Mouse (Mus musculus): ENCODE measurements around the gene Ski. TPM values are rescaled to one million over a fixed set of nuclear protein-coding genes. Genes with fewer than 3 reads are reported as not detected.

Ski gene
- total and polyA plus RNA-seq, 2 experiments from 2014 or later = 9.3 to 53.2 TPM

GRCm38 (mm10) chr4:155140150-155140549 lies 82.2 kb downstream of the Ski start:
- no peak overlapping the region for H3K4me2 ChIP-seq (ENCODE audit: low read depth, low read length)
- DNase-seq (ENCODE audit: low spot score) (no peak), ATAC-seq (ENCODE audit: insufficient read depth, low read depth) (no peak)
- WGBS = 58% methylated on average over 2 of the region's 2 CpGs
- H3K4me1 ChIP-seq (ENCODE audit: control insufficient read depth, insufficient read depth) = peaks cover 40% of the 10 kb centered on the region
- no peak overlapping the region for H3K4me3 ChIP-seq (ENCODE audit: low read depth, low read length)
- no peaks in the 10 kb centered on the region for H3K9me3 ChIP-seq (replicated peaks; ENCODE audit: control insufficient read depth, low read length)
- peak overlapping the region; percentile 61 for H3K27ac ChIP-seq (ENCODE audit: low read depth)
- H3K36me3 ChIP-seq (replicated peaks; ENCODE audit: control insufficient read depth, insufficient read depth, low read length) = no peaks in the 10 kb centered on the region
- no peak for TF ChIP-seq EP300 (IDR thresholded peaks at IDR 0.05; ENCODE audit: low read depth)
- no peak for TF ChIP-seq CTCF (IDR thresholded peaks at IDR 0.05; ENCODE audit: low read depth)
- H3K9ac ChIP-seq (replicated peaks; ENCODE audit: low read depth, low read length) = 0 out of 2 replicates have a peak overlapping the region, but pooled peaks have one; percentile 6
- H3K27me3 ChIP-seq (ENCODE audit: control insufficient read depth, insufficient read depth, low read length) = no peaks in the 10 kb centered on the region

GRCm38 (mm10) chr4:155139281-155140045 lies 82.9 kb downstream of the Ski start:
- no peak overlapping the region for H3K4me3 ChIP-seq (ENCODE audit: low read depth, low read length)
- ATAC-seq (ENCODE audit: insufficient read depth, low read depth) (no peak), DNase-seq (ENCODE audit: low spot score) (no peak)
- no peak overlapping the region for H3K4me2 ChIP-seq (ENCODE audit: low read depth, low read length)
- no peaks in the 10 kb centered on the region for H3K27me3 ChIP-seq (ENCODE audit: control insufficient read depth, insufficient read depth, low read length)
- 81% methylated on average over 12 of the region's 12 CpGs for WGBS
- TF ChIP-seq EP300 (IDR thresholded peaks at IDR 0.05; ENCODE audit: low read depth) (no peak), CTCF (IDR thresholded peaks at IDR 0.05; ENCODE audit: low read depth) (no peak)
- no peaks in the 10 kb centered on the region for H3K9me3 ChIP-seq (replicated peaks; ENCODE audit: control insufficient read depth, low read length)
- H3K4me1 ChIP-seq (ENCODE audit: control insufficient read depth, insufficient read depth) = peaks cover 39% of the 10 kb centered on the region
- no peak overlapping the region for H3K27ac ChIP-seq (ENCODE audit: low read depth)
- no peak overlapping the region for H3K9ac ChIP-seq (replicated peaks; ENCODE audit: low read depth, low read length)
- no peaks in the 10 kb centered on the region for H3K36me3 ChIP-seq (replicated peaks; ENCODE audit: control insufficient read depth, insufficient read depth, low read length)

DNA sequence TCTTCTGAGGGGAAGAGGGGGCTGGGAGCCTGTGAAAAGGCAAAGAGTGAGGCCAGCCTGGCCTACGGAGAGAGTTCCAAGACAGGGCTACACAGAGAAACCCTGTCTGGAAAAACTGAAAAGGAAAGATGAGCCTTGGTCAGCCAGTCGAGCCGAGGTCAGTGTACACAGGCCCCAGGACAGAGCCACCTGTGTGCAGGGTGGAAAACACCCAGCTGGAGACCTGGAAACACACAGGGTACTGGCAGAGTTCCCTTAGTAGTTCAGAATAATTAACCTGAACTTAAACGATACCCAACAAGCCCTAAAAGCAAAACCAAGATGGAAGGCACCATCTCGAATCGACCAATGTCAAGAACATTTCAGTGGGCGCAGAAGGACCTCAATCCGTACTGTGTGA lies 83.9 kb downstream of the Ski start:
- no peak for DNase-seq (ENCODE audit: low spot score)
- Histone ChIP-seq H3K36me3 (replicated peaks; ENCODE audit: control insufficient read depth, insufficient read depth, low read length) (no peaks in the 10 kb centered on the region), H3K9me3 (replicated peaks; ENCODE audit: control insufficient read depth, low read length) (no peaks in the 10 kb centered on the region), H3K4me1 (ENCODE audit: control insufficient read depth, insufficient read depth) (peaks cover 40% of the 10 kb centered on the region), H3K9ac (replicated peaks; ENCODE audit: low read depth, low read length) (no peak overlapping the region), H3K4me3 (ENCODE audit: low read depth, low read length) (no peak overlapping the region), H3K27me3 (ENCODE audit: control insufficient read depth, insufficient read depth, low read length) (no peaks in the 10 kb centered on the region), H3K27ac (ENCODE audit: low read depth) (no peak overlapping the region), H3K4me2 (ENCODE audit: low read depth, low read length) (no peak overlapping the region)
- 88% methylated on average over 8 of the region's 8 CpGs for WGBS
- TF ChIP-seq EP300 (IDR thresholded peaks at IDR 0.05; ENCODE audit: low read depth) (no peak), CTCF (IDR thresholded peaks at IDR 0.05; ENCODE audit: low read depth) (no peak)
- no peak for ATAC-seq (ENCODE audit: insufficient read depth, low read depth)

DNA sequence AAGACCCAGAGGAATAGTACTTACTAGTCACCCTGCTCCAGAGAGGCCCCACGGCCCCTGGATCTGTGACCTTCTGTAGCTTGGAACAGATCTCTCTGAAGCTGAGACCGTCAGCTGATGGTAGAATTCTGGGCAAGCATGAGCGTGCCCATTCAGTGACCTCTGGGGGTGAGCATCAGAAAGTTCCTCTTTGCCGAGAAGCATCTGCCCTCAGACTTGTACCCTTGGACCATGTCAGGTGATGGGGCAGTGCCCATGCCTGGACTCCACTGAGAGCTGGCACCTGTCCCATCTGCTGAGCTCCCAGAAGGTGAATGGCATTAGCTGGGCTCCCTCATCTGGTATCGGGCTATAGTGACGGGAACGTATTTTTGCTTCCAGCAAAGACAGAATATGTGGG lies 84.5 kb downstream of the Ski start:
- WGBS = 57% methylated on average over 7 of the region's 7 CpGs
- no peaks in the 10 kb centered on the region for H3K27me3 ChIP-seq (ENCODE audit: control insufficient read depth, insufficient read depth, low read length)
- no peak overlapping the region for H3K27ac ChIP-seq (ENCODE audit: low read depth)
- DNase-seq (ENCODE audit: low spot score) = no peak
- no peaks in the 10 kb centered on the region for H3K36me3 ChIP-seq (replicated peaks; ENCODE audit: control insufficient read depth, insufficient read depth, low read length)
- no peak for TF ChIP-seq CTCF (IDR thresholded peaks at IDR 0.05; ENCODE audit: low read depth)
- TF ChIP-seq EP300 (IDR thresholded peaks at IDR 0.05; ENCODE audit: low read depth) = no peak
- H3K4me3 ChIP-seq (ENCODE audit: low read depth, low read length) = no peak overlapping the region
- H3K4me2 ChIP-seq (ENCODE audit: low read depth, low read length) = no peak overlapping the region
- peak; percentile 15; the same call in 1 of the 2 replicates for ATAC-seq (ENCODE audit: insufficient read depth, low read depth)
- H3K4me1 ChIP-seq (ENCODE audit: control insufficient read depth, insufficient read depth) = peaks cover 41% of the 10 kb centered on the region
- H3K9me3 ChIP-seq (replicated peaks; ENCODE audit: control insufficient read depth, low read length) = no peaks in the 10 kb centered on the region
- no peak overlapping the region for H3K9ac ChIP-seq (replicated peaks; ENCODE audit: low read depth, low read length)

DNA sequence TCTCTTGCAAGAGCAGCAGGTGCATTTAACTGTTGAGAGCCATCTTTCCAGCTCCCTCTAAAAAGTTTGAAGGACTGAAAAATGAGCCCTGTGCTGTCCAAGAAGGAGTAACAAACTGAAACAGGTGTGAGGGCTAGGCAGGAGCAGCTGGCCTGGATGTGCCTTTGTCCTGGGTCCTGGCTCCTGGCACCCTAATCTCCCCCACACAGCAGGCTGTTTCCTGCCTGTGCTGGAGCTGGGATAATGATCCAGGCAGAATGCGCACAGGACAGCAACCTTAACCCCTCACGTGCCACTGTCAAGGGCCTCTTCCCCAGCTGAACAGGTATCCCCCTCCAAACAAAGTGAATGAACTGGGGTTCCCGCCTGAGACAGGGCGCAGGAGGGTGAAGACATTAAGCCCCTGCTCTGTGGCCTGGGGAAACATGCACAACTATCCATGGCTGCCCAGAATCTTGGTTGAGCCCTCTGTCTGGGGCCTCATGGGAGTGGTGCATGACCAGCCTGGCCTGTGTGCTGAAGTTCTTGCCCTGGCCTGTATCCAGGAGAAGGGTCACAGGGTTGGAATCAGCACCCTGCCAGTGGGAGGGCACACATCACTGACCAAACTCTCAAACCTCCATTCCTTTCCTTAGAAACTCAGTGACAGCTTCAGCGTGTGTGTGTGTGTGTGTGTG lies 86.3 kb downstream of the Ski start:
- WGBS = 54% methylated on average over 5 of the region's 5 CpGs
- DNase-seq (ENCODE audit: low spot score) (peak; percentile 53), ATAC-seq (ENCODE audit: insufficient read depth, low read depth) (peak; percentile 57)
- Histone ChIP-seq H3K36me3 (replicated peaks; ENCODE audit: control insufficient read depth, insufficient read depth, low read length) (no peaks in the 10 kb centered on the region), H3K4me3 (ENCODE audit: low read depth, low read length) (no peak overlapping the region), H3K27me3 (ENCODE audit: control insufficient read depth, insufficient read depth, low read length) (no peaks in the 10 kb centered on the region), H3K9ac (replicated peaks; ENCODE audit: low read depth, low read length) (no peak overlapping the region), H3K9me3 (replicated peaks; ENCODE audit: control insufficient read depth, low read length) (no peaks in the 10 kb centered on the region), H3K4me1 (ENCODE audit: control insufficient read depth, insufficient read depth) (peaks cover 38% of the 10 kb centered on the region), H3K27ac (ENCODE audit: low read depth) (peak overlapping the region; percentile 46), H3K4me2 (ENCODE audit: low read depth, low read length) (no peak overlapping the region)
- TF ChIP-seq CTCF (IDR thresholded peaks at IDR 0.05; ENCODE audit: low read depth) (no peak), EP300 (IDR thresholded peaks at IDR 0.05; ENCODE audit: low read depth) (no peak)
